Mouse (Mus musculus): ENCODE results near the gene Akt1s1. TPM values are rescaled to one million over a fixed set of nuclear protein-coding genes. Genes with fewer than 3 reads are reported as not detected.

Gene Akt1s1
- total and polyA plus RNA-seq, 2 experiments: 23.9 to 93.9 TPM

GRCm38 (mm10) chr7:44892276-44892921 is 43.6 kb downstream of the Akt1s1 start, which contains the start of gene Med25:
Gene Med25, minus strand, starts transcription at chr7:44892712.
- no peaks in the 10 kb centered on the region for H3K27me3 ChIP-seq (ENCODE audit: control insufficient read depth, insufficient read depth, low read length)
- no peaks in the 10 kb centered on the region; the same call in 1 of the 2 replicates for H3K36me3 ChIP-seq (ENCODE audit: control insufficient read depth, insufficient read depth, low read length)
- H3K9ac ChIP-seq (ENCODE audit: low read depth, low read length): peak within 1 kb of the TSS; percentile 80
- H3K27ac ChIP-seq (replicated peaks; ENCODE audit: insufficient read depth, low read depth, low read length): peak within 1 kb of the TSS; percentile 97
- peaks cover 18% of the 10 kb centered on the region for H3K79me2 ChIP-seq (ENCODE audit: control insufficient read depth, insufficient read depth, low read length)
- DNase-seq (ENCODE audit: extremely low read depth, low read depth, low spot score): peak; percentile 82
- peaks cover 10% of the 10 kb centered on the region for H3K4me1 ChIP-seq (ENCODE audit: control insufficient read depth, insufficient read depth, low read length)
- WGBS: under 1% methylated on average over 56 of the region's 56 CpGs
- TF ChIP-seq POLR2A (IDR thresholded peaks at IDR 0.05; ENCODE audit: extremely low read depth, insufficient read depth, low read length): peak; percentile 32; the same call in 1 of the 2 replicates
- TF ChIP-seq CTCF (IDR thresholded peaks at IDR 0.05; ENCODE audit: low read depth, low read length): no peak
- H3K4me3 ChIP-seq (ENCODE audit: insufficient read depth, low read depth, low read length): peak within 1 kb of the TSS; percentile 72

GRCm38 (mm10) chr7:44893197-44893596 is 44.4 kb downstream of the Akt1s1 start:
- H3K4me3 ChIP-seq (ENCODE audit: insufficient read depth, low read depth, low read length): no peak overlapping the region

GRCm38 (mm10) chr7:44894175-44894574 is 45.4 kb downstream of the Akt1s1 start:
- no peaks in the 10 kb centered on the region for H3K27me3 ChIP-seq (ENCODE audit: control insufficient read depth, insufficient read depth, low read length)
- no peak overlapping the region for H3K4me3 ChIP-seq (ENCODE audit: insufficient read depth, low read depth, low read length)
- peaks cover 10% of the 10 kb centered on the region for H3K4me1 ChIP-seq (ENCODE audit: control insufficient read depth, insufficient read depth, low read length)
- TF ChIP-seq CTCF (IDR thresholded peaks at IDR 0.05; ENCODE audit: low read depth, low read length) (no peak), POLR2A (IDR thresholded peaks at IDR 0.05; ENCODE audit: extremely low read depth, insufficient read depth, low read length) (no peak)
- no peak overlapping the region for H3K27ac ChIP-seq (replicated peaks; ENCODE audit: insufficient read depth, low read depth, low read length)
- no peak for DNase-seq (ENCODE audit: extremely low read depth, low read depth, low spot score)
- H3K36me3 ChIP-seq (ENCODE audit: control insufficient read depth, insufficient read depth, low read length): no peaks in the 10 kb centered on the region
- peaks cover 18% of the 10 kb centered on the region for H3K79me2 ChIP-seq (ENCODE audit: control insufficient read depth, insufficient read depth, low read length)
- H3K9ac ChIP-seq (ENCODE audit: low read depth, low read length): no peak overlapping the region
- 86% methylated on average over 3 of the region's 3 CpGs for WGBS

More at GRCm38 (mm10) chr7:44893197-44893596, 44.4 kb downstream of the Akt1s1 start:
- Histone ChIP-seq H3K27me3 (ENCODE audit: control insufficient read depth, insufficient read depth, low read length) (no peaks in the 10 kb centered on the region), H3K9ac (ENCODE audit: low read depth, low read length) (no peak overlapping the region), H3K4me1 (ENCODE audit: control insufficient read depth, insufficient read depth, low read length) (peaks cover 10% of the 10 kb centered on the region), H3K36me3 (ENCODE audit: control insufficient read depth, insufficient read depth, low read length) (no peaks in the 10 kb centered on the region; the same call in 1 of the 2 replicates), H3K79me2 (ENCODE audit: control insufficient read depth, insufficient read depth, low read length) (peaks cover 18% of the 10 kb centered on the region), H3K27ac (replicated peaks; ENCODE audit: insufficient read depth, low read depth, low read length) (no peak overlapping the region)
- 36% methylated on average over 8 of the region's 8 CpGs for WGBS
- TF ChIP-seq POLR2A (IDR thresholded peaks at IDR 0.05; ENCODE audit: extremely low read depth, insufficient read depth, low read length) (no peak), CTCF (IDR thresholded peaks at IDR 0.05; ENCODE audit: low read depth, low read length) (no peak)
- DNase-seq (ENCODE audit: extremely low read depth, low read depth, low spot score): no peak

- H3K9ac ChIP-seq (ENCODE audit: low read depth, low read length): no peak overlapping the region
- H3K79me2 ChIP-seq (ENCODE audit: control insufficient read depth, insufficient read depth, low read length): peaks cover 17% of the 10 kb centered on the region
- H3K27ac ChIP-seq (replicated peaks; ENCODE audit: insufficient read depth, low read depth, low read length): no peak overlapping the region
- no peak for DNase-seq (ENCODE audit: extremely low read depth, low read depth, low spot score)
- 71% methylated on average over 7 of the region's 7 CpGs for WGBS
- TF ChIP-seq POLR2A (IDR thresholded peaks at IDR 0.05; ENCODE audit: extremely low read depth, insufficient read depth, low read length): no peak
- no peak for TF ChIP-seq CTCF (IDR thresholded peaks at IDR 0.05; ENCODE audit: low read depth, low read length)
- H3K36me3 ChIP-seq (ENCODE audit: control insufficient read depth, insufficient read depth, low read length): no peaks in the 10 kb centered on the region
- H3K4me1 ChIP-seq (ENCODE audit: control insufficient read depth, insufficient read depth, low read length): peaks cover 10% of the 10 kb centered on the region
- no peak overlapping the region for H3K4me3 ChIP-seq (ENCODE audit: insufficient read depth, low read depth, low read length)
- H3K27me3 ChIP-seq (ENCODE audit: control insufficient read depth, insufficient read depth, low read length): no peaks in the 10 kb centered on the region
These were observed 46.4 kb downstream of the Akt1s1 start for GRCm38 (mm10) chr7:44895206-44895592.

GRCm38 (mm10) chr7:44895593-44896434 is 47.0 kb downstream of the Akt1s1 start, which contains the start of gene Fuz:
Gene Fuz, plus strand, starts transcription at chr7:44896079.
- TF ChIP-seq POLR2A (IDR thresholded peaks at IDR 0.05; ENCODE audit: extremely low read depth, insufficient read depth, low read length): no peak
- peak; percentile 68 for TF ChIP-seq CTCF (IDR thresholded peaks at IDR 0.05; ENCODE audit: low read depth, low read length)
- Histone ChIP-seq H3K4me3 (ENCODE audit: insufficient read depth, low read depth, low read length) (peak within 1 kb of the TSS; percentile 73), H3K79me2 (ENCODE audit: control insufficient read depth, insufficient read depth, low read length) (peaks cover 11% of the 10 kb centered on the region), H3K4me1 (ENCODE audit: control insufficient read depth, insufficient read depth, low read length) (peaks cover 10% of the 10 kb centered on the region), H3K27me3 (ENCODE audit: control insufficient read depth, insufficient read depth, low read length) (no peaks in the 10 kb centered on the region), H3K27ac (replicated peaks; ENCODE audit: insufficient read depth, low read depth, low read length) (0 out of 2 replicates have a peak within 1 kb of the TSS, but pooled peaks have one; percentile 7), H3K36me3 (ENCODE audit: control insufficient read depth, insufficient read depth, low read length) (no peaks in the 10 kb centered on the region), H3K9ac (ENCODE audit: low read depth, low read length) (peak within 1 kb of the TSS; percentile 70)
- DNase-seq (ENCODE audit: extremely low read depth, low read depth, low spot score): peak; percentile 91
- WGBS: 1% methylated on average over 34 of the region's 34 CpGs
